Mouse (Mus musculus): Measurements from ENCODE around the gene Adora1. TPM values are rescaled to one million over a fixed set of nuclear protein-coding genes. Genes with fewer than 3 reads are reported as not detected.

Gene Adora1
- polyA plus RNA-seq, 1 experiment = 28.0 TPM

GRCm38 (mm10) chr1:134205296-134206018 is 29.8 kb downstream of the Adora1 start:
- peak overlapping the region; percentile 35 for H3K27ac ChIP-seq (ENCODE audit: control insufficient read depth, insufficient read depth, low read depth, low read length)
- H3K4me1 ChIP-seq (ENCODE audit: control insufficient read depth, insufficient read depth, low read length) = no peaks in the 10 kb centered on the region
- no peak for TF ChIP-seq POLR2A (IDR thresholded peaks at IDR 0.05; ENCODE audit: control insufficient read depth, low read depth, low read length)
- no peak for TF ChIP-seq CTCF (IDR thresholded peaks at IDR 0.05; ENCODE audit: control insufficient read depth, insufficient read depth, insufficient replicate concordance, low read depth, low read length)
- no peaks in the 10 kb centered on the region for H3K36me3 ChIP-seq (ENCODE audit: control insufficient read depth, insufficient read depth, low read length)
- no peaks in the 10 kb centered on the region for H3K27me3 ChIP-seq (ENCODE audit: control insufficient read depth, insufficient read depth, low read length)
- no peak overlapping the region for H3K4me3 ChIP-seq (ENCODE audit: control insufficient read depth, low read depth, low read length)

GRCm38 (mm10) chr1:134204230-134204629 is 31.0 kb downstream of the Adora1 start:
- H3K36me3 ChIP-seq (ENCODE audit: control insufficient read depth, insufficient read depth, low read length) = no peaks in the 10 kb centered on the region
- no peaks in the 10 kb centered on the region for H3K27me3 ChIP-seq (ENCODE audit: control insufficient read depth, insufficient read depth, low read length)
- no peak for TF ChIP-seq CTCF (IDR thresholded peaks at IDR 0.05; ENCODE audit: control insufficient read depth, insufficient read depth, insufficient replicate concordance, low read depth, low read length)
- TF ChIP-seq POLR2A (IDR thresholded peaks at IDR 0.05; ENCODE audit: control insufficient read depth, low read depth, low read length) = no peak
- no peaks in the 10 kb centered on the region for H3K4me1 ChIP-seq (ENCODE audit: control insufficient read depth, insufficient read depth, low read length)
- H3K27ac ChIP-seq (ENCODE audit: control insufficient read depth, insufficient read depth, low read depth, low read length) = no peak overlapping the region
- H3K4me3 ChIP-seq (ENCODE audit: control insufficient read depth, low read depth, low read length) = no peak overlapping the region

- Histone ChIP-seq H3K4me1 (ENCODE audit: control insufficient read depth, insufficient read depth, low read length) (no peaks in the 10 kb centered on the region), H3K4me3 (ENCODE audit: control insufficient read depth, low read depth, low read length) (no peak overlapping the region), H3K36me3 (ENCODE audit: control insufficient read depth, insufficient read depth, low read length) (no peaks in the 10 kb centered on the region), H3K27ac (ENCODE audit: control insufficient read depth, insufficient read depth, low read depth, low read length) (no peak overlapping the region), H3K27me3 (ENCODE audit: control insufficient read depth, insufficient read depth, low read length) (no peaks in the 10 kb centered on the region)
- TF ChIP-seq CTCF (IDR thresholded peaks at IDR 0.05; ENCODE audit: control insufficient read depth, insufficient read depth, insufficient replicate concordance, low read depth, low read length) (peak; percentile 55; the same call in 1 of the 2 replicates), POLR2A (IDR thresholded peaks at IDR 0.05; ENCODE audit: control insufficient read depth, low read depth, low read length) (no peak)
Observed at GRCm38 (mm10) chr1:134201751-134202420, 33.3 kb downstream of the Adora1 start.

DNA sequence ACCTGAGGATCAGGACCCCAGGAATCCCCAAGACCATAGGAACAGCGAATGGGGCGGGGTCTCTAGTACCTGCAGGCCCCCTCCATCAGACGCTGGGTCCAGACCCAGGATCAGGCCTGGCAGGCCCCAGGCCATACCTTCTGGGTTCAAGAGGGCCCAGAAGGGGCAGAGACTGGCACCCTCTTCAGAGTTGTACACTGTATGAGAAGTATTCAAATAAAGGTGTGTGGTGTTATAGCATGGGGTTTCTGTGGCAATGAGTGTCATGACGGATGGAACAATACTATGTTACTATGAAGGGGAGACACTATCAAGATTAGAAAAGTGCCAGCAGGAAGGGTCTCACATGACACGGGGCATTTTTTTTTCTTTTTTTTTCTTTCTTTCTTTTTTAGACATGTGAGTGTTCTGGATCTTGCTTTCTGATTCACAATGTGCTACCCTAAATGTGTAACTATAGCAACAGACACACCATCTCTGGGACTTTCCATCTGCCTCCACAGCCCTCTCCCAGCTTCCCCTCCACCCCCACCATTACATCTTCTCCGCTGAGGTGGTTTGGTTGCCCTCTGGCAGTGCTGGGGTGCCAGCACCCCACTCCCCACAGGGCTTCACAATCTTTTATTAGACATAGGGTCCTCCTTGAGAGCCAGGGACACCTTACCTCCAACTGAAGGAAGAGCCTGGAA is 34.1 kb downstream of the Adora1 start:
- Histone ChIP-seq H3K36me3 (ENCODE audit: control insufficient read depth, insufficient read depth, low read length) (no peaks in the 10 kb centered on the region), H3K27ac (ENCODE audit: control insufficient read depth, insufficient read depth, low read depth, low read length) (no peak overlapping the region)
- TF ChIP-seq POLR2A (IDR thresholded peaks at IDR 0.05; ENCODE audit: control insufficient read depth, low read depth, low read length) = no peak
- TF ChIP-seq CTCF (IDR thresholded peaks at IDR 0.05; ENCODE audit: control insufficient read depth, insufficient read depth, insufficient replicate concordance, low read depth, low read length) = no peak

GRCm38 (mm10) chr1:134200481-134200880 is 34.8 kb downstream of the Adora1 start:
- Histone ChIP-seq H3K27ac (ENCODE audit: control insufficient read depth, insufficient read depth, low read depth, low read length) (no peak overlapping the region), H3K4me1 (ENCODE audit: control insufficient read depth, insufficient read depth, low read length) (no peaks in the 10 kb centered on the region), H3K36me3 (ENCODE audit: control insufficient read depth, insufficient read depth, low read length) (no peaks in the 10 kb centered on the region), H3K4me3 (ENCODE audit: control insufficient read depth, low read depth, low read length) (no peak overlapping the region), H3K27me3 (ENCODE audit: control insufficient read depth, insufficient read depth, low read length) (no peaks in the 10 kb centered on the region)
- TF ChIP-seq CTCF (IDR thresholded peaks at IDR 0.05; ENCODE audit: control insufficient read depth, insufficient read depth, insufficient replicate concordance, low read depth, low read length) (no peak), POLR2A (IDR thresholded peaks at IDR 0.05; ENCODE audit: control insufficient read depth, low read depth, low read length) (no peak)

More for the DNA sequence above, 34.1 kb downstream of the Adora1 start:
- Histone ChIP-seq H3K27me3 (ENCODE audit: control insufficient read depth, insufficient read depth, low read length) (no peaks in the 10 kb centered on the region), H3K4me3 (ENCODE audit: control insufficient read depth, low read depth, low read length) (no peak overlapping the region), H3K4me1 (ENCODE audit: control insufficient read depth, insufficient read depth, low read length) (no peaks in the 10 kb centered on the region)

DNA sequence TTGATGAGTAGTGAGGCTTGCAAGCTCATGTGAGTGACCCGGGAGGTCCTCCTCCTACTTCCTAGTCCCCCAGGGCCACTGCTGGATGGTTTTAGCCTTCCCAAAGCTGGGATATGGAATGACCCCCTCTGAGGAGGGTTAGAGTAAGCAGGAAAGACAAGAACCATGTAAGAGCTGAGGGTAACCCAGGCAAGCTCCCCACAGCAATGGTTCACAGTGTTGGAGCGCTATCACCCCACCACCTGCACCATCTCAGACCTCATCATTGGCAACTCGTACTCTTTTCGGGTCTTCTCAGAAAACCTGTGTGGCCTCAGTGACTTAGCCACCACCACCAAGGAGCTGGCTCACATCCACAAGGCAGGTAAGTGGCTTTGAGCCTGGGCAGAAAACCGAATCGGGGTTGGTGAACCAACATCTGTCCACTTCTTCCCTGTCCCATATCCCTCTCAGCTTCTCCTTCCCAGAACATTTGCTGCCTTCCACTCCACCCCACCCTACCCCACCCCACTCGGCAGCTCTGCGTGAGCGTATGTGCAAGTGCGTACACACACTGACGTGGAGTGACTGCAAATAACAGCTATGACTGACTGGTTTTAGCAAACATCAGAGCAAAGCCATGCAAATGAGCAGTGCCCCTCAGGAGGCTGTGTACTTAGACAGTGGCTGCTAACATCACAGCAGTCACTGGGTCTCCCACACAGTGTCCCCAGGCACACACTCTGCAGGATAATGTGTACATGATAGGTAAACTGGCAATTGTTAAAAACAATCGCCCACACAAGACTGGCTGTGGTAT is 36.8 kb downstream of the Adora1 start:
- no peak overlapping the region for H3K27ac ChIP-seq (ENCODE audit: control insufficient read depth, insufficient read depth, low read depth, low read length)
- H3K4me1 ChIP-seq (ENCODE audit: control insufficient read depth, insufficient read depth, low read length) = no peaks in the 10 kb centered on the region
- H3K27me3 ChIP-seq (ENCODE audit: control insufficient read depth, insufficient read depth, low read length) = no peaks in the 10 kb centered on the region
- no peaks in the 10 kb centered on the region for H3K36me3 ChIP-seq (ENCODE audit: control insufficient read depth, insufficient read depth, low read length)
- H3K4me3 ChIP-seq (ENCODE audit: control insufficient read depth, low read depth, low read length) = no peak overlapping the region
- TF ChIP-seq POLR2A (IDR thresholded peaks at IDR 0.05; ENCODE audit: control insufficient read depth, low read depth, low read length) (no peak), CTCF (IDR thresholded peaks at IDR 0.05; ENCODE audit: control insufficient read depth, insufficient read depth, insufficient replicate concordance, low read depth, low read length) (no peak)
